Mouse (Mus musculus): Measurements from ENCODE around the gene Id1.

GRCm38 (mm10) chr2:152718076-152718475 is 18.0 kb upstream of the Id1 start:
- no peak for TF ChIP-seq IRF4 (IDR thresholded peaks at IDR 0.05; ENCODE audit: low read depth, low read length)
- no peak for TF ChIP-seq ZNF384 (IDR thresholded peaks at IDR 0.05; ENCODE audit: low read depth, low read length)
